Mouse (Mus musculus): Measurements from ENCODE around the gene Defb36.

Defb36 gene

DNA sequence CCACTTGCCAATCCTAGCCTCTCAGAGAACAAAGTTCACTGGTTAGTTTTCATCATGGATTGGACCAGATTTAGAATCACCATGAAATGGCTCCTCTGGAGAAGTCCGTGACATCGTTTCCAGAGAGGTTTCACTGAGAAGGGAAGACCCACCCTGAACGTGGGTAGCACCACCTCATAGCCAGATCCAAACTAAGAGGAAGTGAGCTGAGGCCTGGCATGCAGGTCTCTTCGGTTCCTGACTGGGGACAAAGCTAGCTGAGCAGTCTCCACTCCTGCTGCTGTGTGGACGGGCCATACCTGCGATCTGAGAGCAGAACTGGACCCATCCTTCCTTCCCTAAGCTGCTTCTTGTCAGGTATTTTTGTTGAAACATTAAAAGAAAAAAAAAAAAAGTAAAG lies 57.0 kb downstream of the Defb36 start:
- no peak for ATAC-seq (ENCODE audit: insufficient number of reproducible peaks, low FRiP score, low TSS enrichment)

All from cerebellum, adult (tissue).